Mouse (Mus musculus): ENCODE results near the gene Hectd4. TPM values are rescaled to one million over a fixed set of nuclear protein-coding genes. Genes with fewer than 3 reads are reported as not detected.
"Not testable (repeated sequence)": the region's sequence is repeated elsewhere in the genome, so short reads cannot be mapped to it uniquely, and the experiment has no call there.

Gene Hectd4
- total RNA-seq, 2 experiments from 2014 or later: 13.7 to 13.8 TPM

DNA sequence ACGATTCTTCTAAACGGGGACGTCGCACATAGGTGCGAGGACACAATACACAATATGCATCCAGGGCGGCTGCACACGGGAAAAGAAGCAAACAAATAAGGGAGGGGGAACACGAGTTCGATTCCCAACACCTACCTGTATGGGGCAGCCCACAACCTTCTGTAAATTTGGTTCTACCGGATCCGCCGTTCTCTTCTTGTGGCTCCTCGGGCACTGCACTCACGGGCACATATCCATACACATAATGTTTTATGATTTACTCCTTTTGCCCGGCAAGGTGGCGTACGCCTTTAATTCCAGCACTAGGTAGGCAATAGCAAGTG lies 28.5 kb upstream of the Hectd4 start:
- intact Hi-C loops (cut with DNase I): no loop called here
- Histone ChIP-seq H3K4me3 (peak overlapping the region; percentile 84), H3K27ac (peak overlapping the region; percentile 97)
- no peak for TF ChIP-seq CTCF (IDR thresholded peaks at IDR 0.05)
- DNase-seq: no peak

GRCm38 (mm10) chr5:121194173-121194572 lies 25.8 kb upstream of the Hectd4 start:
- H3K4me3 ChIP-seq: no peak overlapping the region
- TF ChIP-seq CTCF (IDR thresholded peaks at IDR 0.05): no peak
- intact Hi-C loops (cut with DNase I): no loop called here
- no peak overlapping the region for H3K27ac ChIP-seq
- no peak for DNase-seq

DNA sequence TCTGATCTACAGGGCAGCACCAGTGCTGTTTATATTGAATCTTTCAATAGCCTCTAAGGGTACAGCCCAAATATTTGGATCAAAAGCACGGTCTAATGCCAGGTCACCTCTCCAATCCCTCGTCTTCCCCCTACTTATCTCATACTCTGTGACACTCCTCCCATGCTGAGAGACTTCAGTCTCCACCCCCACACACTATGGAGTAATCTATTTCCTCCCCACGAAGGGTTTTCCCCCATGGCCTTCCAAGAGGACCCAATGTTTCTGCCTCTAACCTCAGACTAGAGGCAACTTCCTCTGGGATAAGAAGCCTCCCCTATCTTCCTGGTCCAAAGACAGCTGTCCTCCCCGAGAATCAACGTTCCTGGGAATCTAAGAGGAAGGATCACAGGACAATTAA lies 23.3 kb upstream of the Hectd4 start:
- intact Hi-C loops (cut with DNase I): no loop called here
- no peak overlapping the region for H3K4me3 ChIP-seq
- no peak overlapping the region for H3K27ac ChIP-seq
- TF ChIP-seq CTCF (IDR thresholded peaks at IDR 0.05): no peak
- no peak for DNase-seq

- intact Hi-C loops (cut with DNase I): no loop called here
Observed at GRCm38 (mm10) chr5:121197337-121197736, 22.7 kb upstream of the Hectd4 start.

GRCm38 (mm10) chr5:121198376-121198775 lies 21.6 kb upstream of the Hectd4 start:
- TF ChIP-seq CTCF (IDR thresholded peaks at IDR 0.05): no peak
- H3K4me3 ChIP-seq: no peak overlapping the region
- intact Hi-C loops (cut with DNase I): no loop called here
- no peak overlapping the region for H3K27ac ChIP-seq
- DNase-seq: no peak

More at GRCm38 (mm10) chr5:121197337-121197736, 22.7 kb upstream of the Hectd4 start:
- DNase-seq: no peak
- no peak overlapping the region for H3K27ac ChIP-seq
- no peak for TF ChIP-seq CTCF (IDR thresholded peaks at IDR 0.05)
- no peak overlapping the region for H3K4me3 ChIP-seq

- no peak overlapping the region for H3K27ac ChIP-seq
- no peak for DNase-seq
- no peak overlapping the region for H3K4me3 ChIP-seq
- intact Hi-C loops (cut with DNase I): no loop called here
- TF ChIP-seq CTCF (IDR thresholded peaks at IDR 0.05): peak; percentile 71
Observed at GRCm38 (mm10) chr5:121201739-121202138, 18.3 kb upstream of the Hectd4 start.

DNA sequence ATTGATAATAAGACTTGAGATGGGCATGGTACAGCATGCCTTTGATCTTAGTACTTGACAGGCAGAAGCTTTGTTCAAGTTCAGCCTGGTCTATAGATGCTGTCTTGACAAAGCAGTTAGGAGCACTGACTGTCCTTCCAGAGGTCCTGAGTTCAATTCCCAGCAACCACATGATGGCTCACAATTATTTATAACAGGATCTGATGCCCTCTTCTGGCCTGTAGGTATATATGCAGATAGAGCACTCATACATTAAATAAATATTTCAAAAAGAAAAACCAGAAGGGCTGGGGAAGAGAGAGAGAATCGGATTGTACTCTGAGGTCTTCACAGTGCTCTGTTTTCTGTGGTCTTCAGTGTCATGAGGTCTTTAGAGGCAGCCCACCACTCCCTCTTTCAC lies 17.6 kb upstream of the Hectd4 start:
- H3K4me3 ChIP-seq: no peak overlapping the region
- no peak for DNase-seq
- no peak overlapping the region for H3K27ac ChIP-seq
- no peak; the same call in 1 of the 2 replicates for TF ChIP-seq CTCF (IDR thresholded peaks at IDR 0.05)
- intact Hi-C loops (cut with DNase I): no loop called here

DNA sequence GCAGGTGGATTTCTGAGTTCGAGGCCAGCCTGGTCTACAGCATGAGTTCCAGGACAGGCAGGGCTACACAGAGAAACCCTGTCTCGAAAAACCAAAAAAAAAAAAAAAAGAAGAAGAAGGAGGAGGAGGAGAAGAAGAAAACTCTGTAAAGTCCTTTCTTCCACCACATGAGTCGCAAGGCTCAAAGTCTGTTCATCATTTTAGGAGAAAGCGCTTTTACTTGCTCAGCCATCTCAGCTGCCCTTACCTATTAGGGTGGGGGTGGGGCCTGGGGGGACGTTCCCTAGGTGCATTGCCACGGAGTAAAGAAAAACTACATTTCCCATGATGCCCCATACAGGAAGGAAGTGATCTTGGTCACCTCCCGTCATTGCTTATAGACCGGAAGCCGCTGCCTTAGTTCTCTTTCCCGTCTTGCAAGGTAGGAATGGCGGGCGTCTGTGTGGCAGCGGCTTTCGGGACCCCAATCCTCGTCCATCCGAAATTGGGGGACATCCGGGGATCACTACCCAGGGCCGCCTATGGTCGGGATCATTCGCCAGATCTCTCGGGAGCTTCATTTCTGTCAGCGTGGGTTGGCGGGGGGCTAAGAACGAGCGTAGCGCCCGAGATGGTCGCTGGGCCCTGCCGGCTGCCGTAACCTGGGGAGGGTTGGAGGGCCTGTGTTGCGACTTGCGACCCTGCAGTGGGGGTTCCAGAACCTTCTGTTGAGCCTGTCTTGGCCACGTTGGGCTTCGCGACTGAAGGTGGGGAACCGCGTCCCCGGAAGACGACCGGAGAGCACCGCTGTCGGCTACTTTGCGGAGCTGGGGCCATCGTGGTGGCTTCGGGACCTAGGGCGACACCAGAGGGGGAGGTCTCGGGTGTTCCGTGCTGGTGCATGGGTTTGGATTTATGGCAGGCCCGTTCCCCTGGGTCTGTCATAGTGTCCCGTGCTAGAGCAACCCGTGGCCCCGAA lies 15.6 kb upstream of the Hectd4 start, which contains the start of gene Rpl6:
Gene Rpl6 (plus strand): TSS at position 350 of the 958 bp plus-strand sequence.
- Histone ChIP-seq H3K4me3 (peak within 1 kb of the TSS; percentile 76), H3K27ac (peak within 1 kb of the TSS; percentile 90)
- intact Hi-C loops (cut with DNase I): no loop called here
- peak; percentile 81 for DNase-seq
- TF ChIP-seq CTCF (IDR thresholded peaks at IDR 0.05): no peak

- intact Hi-C loops (cut with DNase I); DNase-seq: not testable (repeated sequence)
- Histone ChIP-seq H3K27ac (peak overlapping the region; percentile 8; the same call in 1 of the 2 replicates), H3K4me3 (peak overlapping the region; percentile 76)
Observed at GRCm38 (mm10) chr5:121205537-121206130, 14.4 kb upstream of the Hectd4 start.

GRCm38 (mm10) chr5:121206540-121206939 lies 13.5 kb upstream of the Hectd4 start:
- no peak for TF ChIP-seq CTCF (IDR thresholded peaks at IDR 0.05)
- DNase-seq: no peak
- Histone ChIP-seq H3K4me3 (peak overlapping the region; percentile 76), H3K27ac (peak overlapping the region; percentile 8; the same call in 1 of the 2 replicates)
- intact Hi-C loops (cut with DNase I): no loop called here

DNA sequence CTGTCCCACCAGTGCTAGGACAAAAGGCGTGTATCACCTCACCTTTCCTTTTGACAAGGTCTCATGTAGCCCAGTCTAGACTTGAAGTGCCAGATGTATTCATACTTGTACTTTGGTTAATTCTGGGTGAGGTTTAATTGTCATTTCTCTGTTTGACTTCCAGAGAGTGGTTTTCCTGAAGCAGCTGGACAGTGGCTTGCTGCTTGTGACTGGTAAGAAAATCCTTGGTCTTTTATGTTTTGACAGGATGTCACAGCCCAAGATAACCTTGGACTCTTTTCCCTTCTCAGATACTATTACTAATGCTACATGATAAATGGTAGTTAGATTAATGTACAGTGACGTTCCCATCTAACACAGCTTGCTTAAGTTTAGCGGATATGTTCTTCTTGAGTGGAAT lies 13.0 kb upstream of the Hectd4 start:
- Histone ChIP-seq H3K4me3 (no peak overlapping the region), H3K27ac (no peak overlapping the region)
- intact Hi-C loops (cut with DNase I): no loop called here
- no peak for TF ChIP-seq CTCF (IDR thresholded peaks at IDR 0.05)
- DNase-seq: no peak

DNA sequence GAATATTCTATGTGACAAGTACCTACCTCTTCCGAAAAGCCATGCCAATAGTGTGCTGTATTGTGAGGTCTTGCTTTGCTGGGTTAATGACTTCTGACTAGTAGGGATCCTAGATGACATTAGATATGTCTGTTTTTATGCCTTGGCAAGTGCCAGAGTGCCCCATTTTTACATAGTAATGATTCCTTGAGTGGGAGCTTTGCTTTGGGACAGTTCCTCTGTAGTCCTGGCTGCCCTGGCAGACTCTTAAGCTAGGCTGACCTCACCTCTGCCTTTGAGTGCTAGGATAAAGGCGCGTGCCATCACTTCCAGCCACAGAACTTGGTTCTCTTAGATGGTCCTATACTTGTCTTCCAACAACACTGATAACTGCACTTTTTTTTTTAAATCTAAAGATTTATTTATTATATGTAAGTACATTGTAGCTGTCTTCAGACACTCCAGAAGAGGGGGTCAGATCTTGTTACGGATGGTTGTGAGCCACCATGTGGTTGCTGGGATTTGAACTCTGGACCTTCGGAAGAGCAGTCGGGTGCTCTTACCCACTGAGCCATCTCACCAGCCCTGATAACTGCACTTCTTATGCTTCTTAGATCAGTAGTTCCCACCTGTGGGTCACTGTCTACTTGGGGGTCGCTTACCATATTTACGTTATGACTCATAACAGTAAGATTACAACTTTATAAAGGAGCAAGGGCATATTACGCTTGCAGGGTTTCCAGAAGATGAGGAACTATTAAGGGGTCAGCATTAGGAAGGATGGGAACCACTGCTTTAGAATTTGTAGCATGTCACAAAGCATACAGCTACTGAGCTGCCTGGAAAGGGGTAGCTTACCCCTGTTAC lies 10.0 kb upstream of the Hectd4 start:
- no peak overlapping the region for H3K4me3 ChIP-seq

More for the DNA sequence above, 10.0 kb upstream of the Hectd4 start:
- no peak for DNase-seq
- TF ChIP-seq CTCF (IDR thresholded peaks at IDR 0.05): no peak
- intact Hi-C loops (cut with DNase I): loop anchor here (10.0 kb wide), 1 partner anchor 245 kb away; the partner anchor contains the start of genes Erp29 and Tmem116
- H3K27ac ChIP-seq: no peak overlapping the region
